Mouse (Mus musculus) myocyte (in vitro differentiated cells): ENCODE data around the gene Camk2n2. TPM values are rescaled to one million over a fixed set of nuclear protein-coding genes. Genes with fewer than 3 reads are reported as not detected.
"Not testable (repeated sequence)": the region's sequence is repeated elsewhere in the genome, so short reads cannot be mapped to it uniquely, and the experiment has no call there.

Experiments
- H3K27me3 ChIP-seq: one replicate; pipeline ENCODE4 v1.6.1; 2011; ENCODE audit not compliant: control insufficient read depth, insufficient read depth, insufficient read length
- H3K36me3 ChIP-seq: one replicate; pipeline ENCODE4 v1.6.1; 2011; ENCODE audit not compliant: control insufficient read depth, insufficient read depth
- H3K4me2 ChIP-seq: one replicate; pipeline ENCODE4 v1.6.1; 2011; ENCODE audit warnings: low read depth, control low read depth
- H3K4me3 ChIP-seq: one replicate; pipeline ENCODE4 v1.5.1; 2011; ENCODE audit warnings: mild to moderate bottlenecking, control low read depth, moderate library complexity
- H3K79me2 ChIP-seq: one replicate; pipeline ENCODE4 v1.6.1; 2011; ENCODE audit not compliant: control insufficient read depth, insufficient read depth
- H3ac ChIP-seq: one replicate; pipeline ENCODE4 v1.6.1; 2011; ENCODE audit not compliant: control insufficient read depth, insufficient read length
- CEBPB ChIP-seq: IDR thresholded peaks from 2 replicates; pipeline ENCODE4 v1.6.1; 2011; ENCODE audit warnings: mild to moderate bottlenecking, moderate library complexity; ENCODE audit not compliant: poor library complexity, insufficient read depth, severe bottlenecking
- E2F4 ChIP-seq: IDR thresholded peaks from one replicate; pipeline ENCODE4 v1.6.1; 2011; ENCODE audit warnings: mild to moderate bottlenecking, control low read depth, moderate library complexity; ENCODE audit not compliant: insufficient read depth
- MAX ChIP-seq: IDR thresholded peaks from one replicate; pipeline ENCODE4 v1.6.1; 2011; ENCODE audit warnings: low read depth, mild to moderate bottlenecking, control low read depth
- MYOD1 ChIP-seq, 3 experiments: IDR thresholded peaks; one replicate each; pipeline ENCODE4 v1.6.1; 2011; ENCODE audit warnings: control low read depth in 2 of 3, low read depth in 2 of 3, mild to moderate bottlenecking in 2 of 3, moderate library complexity in 1 of 3; ENCODE audit not compliant: insufficient read length in 2 of 3, control insufficient read depth in 1 of 3
- MYOG ChIP-seq, 3 experiments: IDR thresholded peaks; one replicate each; pipeline ENCODE4 v1.6.1; 2011; ENCODE audit warnings: control low read depth in 2 of 3, low read depth in 2 of 3, mild to moderate bottlenecking in 2 of 3; ENCODE audit not compliant: insufficient read length in 2 of 3, control insufficient read depth in 1 of 3, insufficient read depth in 1 of 3
- POLR2A ChIP-seq: IDR thresholded peaks from one replicate; pipeline ENCODE4 v1.6.1; 2011; ENCODE audit warnings: low read depth, mild to moderate bottlenecking, control low read depth, moderate library complexity; ENCODE audit not compliant: insufficient read length
- POLR2AphosphoS2 ChIP-seq: IDR thresholded peaks from one replicate; pipeline ENCODE4 v1.6.1; 2011; ENCODE audit warnings: low read depth, control low read depth; ENCODE audit not compliant: insufficient read length
- REST ChIP-seq: IDR thresholded peaks from one replicate; pipeline ENCODE4 v1.6.1; 2011; ENCODE audit warnings: mild to moderate bottlenecking, control low read depth, moderate library complexity; ENCODE audit not compliant: insufficient read depth, insufficient read length
- SRF ChIP-seq: IDR thresholded peaks from one replicate; pipeline ENCODE4 v1.6.1; 2011; ENCODE audit warnings: low read depth; ENCODE audit not compliant: control insufficient read depth, insufficient read length
- TCF12 ChIP-seq: IDR thresholded peaks from one replicate; pipeline ENCODE4 v1.6.1; 2011; ENCODE audit warnings: mild to moderate bottlenecking, control low read depth; ENCODE audit not compliant: poor library complexity, insufficient read depth, severe bottlenecking
- TCF3 ChIP-seq: IDR thresholded peaks from one replicate; pipeline ENCODE4 v1.6.1; 2011; ENCODE audit warnings: low read depth, control low read depth; ENCODE audit not compliant: insufficient read length
- USF1 ChIP-seq: IDR thresholded peaks from one replicate; pipeline ENCODE4 v1.6.1; 2011; ENCODE audit warnings: low read depth, mild to moderate bottlenecking, control low read depth, moderate library complexity
- polyA plus RNA-seq: library from polyadenylated mRNA; unstranded; fragments of >200 nt; fragmentation: generic; extraction: Trizol; gene quantifications from one replicate; pipeline ENCODE4 v1.2.1, GENCODE M21; 2012; ENCODE audit warnings: missing spikeins

Gene Camk2n2
- 9.4 TPM for polyA plus RNA-seq

GRCm38 (mm10) chr16:20621191-20621990, at the start of gene Camk2n2:
Gene Camk2n2, minus strand, starts transcription at chr16:20621287.
- peak within 1 kb of the TSS; percentile 99 for H3K4me2 ChIP-seq
- peak within 1 kb of the TSS; percentile 43 for H3K4me3 ChIP-seq
- no peaks in the 10 kb centered on the region for H3K36me3 ChIP-seq
- H3ac ChIP-seq, result peak within 1 kb of the TSS; percentile 66
- H3K27me3 ChIP-seq, result no peaks in the 10 kb centered on the region
- TF ChIP-seq TCF3 (no peak), POLR2A (peak; percentile 24)
- H3K79me2 ChIP-seq, result no peaks in the 10 kb centered on the region

DNA sequence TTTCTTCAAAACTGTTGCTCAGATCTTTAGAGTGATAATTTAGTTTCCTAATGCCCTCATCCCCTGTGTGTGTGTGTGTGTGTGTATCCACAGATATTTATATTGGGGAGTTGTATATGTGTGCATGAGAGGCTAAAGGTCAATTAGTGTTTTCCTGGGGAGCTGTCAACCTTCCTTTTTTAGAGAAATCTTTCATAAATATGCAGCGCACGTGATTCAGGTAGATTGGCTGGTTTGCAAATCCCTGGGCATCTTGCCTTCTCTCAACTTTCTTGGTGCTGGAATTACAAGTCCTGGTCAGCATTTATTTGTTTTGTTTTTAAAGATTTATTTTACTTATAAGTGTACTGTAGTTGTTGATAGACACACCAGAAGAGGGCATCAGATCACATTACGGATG, 49.2 kb upstream of the Camk2n2 start:
- Histone ChIP-seq H3K36me3 (no peaks in the 10 kb centered on the region), H3K79me2 (peaks cover 23% of the 10 kb centered on the region), H3ac (no peak overlapping the region), H3K4me3 (no peak overlapping the region), H3K27me3 (no peaks in the 10 kb centered on the region), H3K4me2 (no peak overlapping the region)
- TF ChIP-seq MYOG (IDR thresholded peaks at IDR 0.05; ENCODE audit: control insufficient read depth in 1 of 3, insufficient read depth in 1 of 3, insufficient read length in 2 of 3, low read depth in 2 of 3) (no peak), USF1 (no peak)

DNA sequence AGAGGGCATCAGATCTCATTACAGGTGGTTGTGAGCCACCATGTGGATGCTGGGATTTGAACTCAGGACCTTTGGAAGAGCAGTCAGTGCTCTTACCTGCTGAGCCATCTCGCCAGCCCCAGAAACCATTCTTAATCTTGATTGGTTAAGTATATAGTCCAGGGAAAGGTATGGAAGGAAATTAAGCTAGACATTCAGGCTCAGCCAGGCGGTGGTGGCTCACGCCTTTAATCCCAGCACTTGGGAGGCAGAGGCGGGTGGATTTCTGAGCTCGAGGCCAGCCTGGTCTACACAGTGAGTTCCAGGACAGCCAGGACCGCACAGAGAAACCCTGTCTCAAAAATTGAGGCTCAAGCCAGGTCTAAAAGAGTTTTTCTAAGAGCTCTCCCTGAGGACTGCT, 46.9 kb upstream of the Camk2n2 start, which contains the start of gene Eif4g1:
Gene Eif4g1 (plus strand): TSS at position 301 of the 400 bp plus-strand sequence.
- H3K79me2 ChIP-seq, H3K27me3 ChIP-seq, H3K4me2 ChIP-seq, H3ac ChIP-seq, H3K36me3 ChIP-seq, H3K4me3 ChIP-seq: not testable (repeated sequence)

DNA sequence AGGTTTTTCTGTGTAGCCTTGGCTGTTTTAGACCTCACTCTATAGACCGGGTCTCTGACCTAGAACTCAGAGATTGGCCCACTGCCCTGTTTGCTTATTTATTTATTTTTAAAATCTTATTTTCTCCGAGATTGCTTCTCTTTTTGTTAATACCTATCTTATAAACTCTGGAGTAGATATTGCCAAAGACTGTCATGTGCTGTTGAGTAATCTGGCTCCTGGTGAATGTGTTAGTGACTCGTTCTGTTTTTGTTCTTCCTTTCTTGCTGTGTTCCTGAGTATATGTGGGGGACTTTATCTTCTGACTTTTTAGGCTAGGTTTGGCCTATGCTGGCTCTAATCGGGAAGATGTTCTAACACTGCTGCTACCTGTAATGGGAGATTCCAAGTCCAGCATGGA, 36.6 kb upstream of the Camk2n2 start:
- no peak for TF ChIP-seq MYOG (IDR thresholded peaks at IDR 0.05; ENCODE audit: control insufficient read depth in 1 of 3, insufficient read depth in 1 of 3, insufficient read length in 2 of 3, low read depth in 2 of 3)
- TF ChIP-seq USF1, result no peak
- no peak for TF ChIP-seq MAX
- no peak for TF ChIP-seq SRF
- TF ChIP-seq CEBPB, result no peak
- H3K4me3 ChIP-seq, result no peak overlapping the region
- H3ac ChIP-seq, result no peak overlapping the region
- peaks cover 65% of the 10 kb centered on the region for H3K36me3 ChIP-seq
- H3K4me2 ChIP-seq, result no peak overlapping the region
- H3K27me3 ChIP-seq, result no peaks in the 10 kb centered on the region
- peaks cover 12% of the 10 kb centered on the region for H3K79me2 ChIP-seq

GRCm38 (mm10) chr16:20653315-20653714, 32.2 kb upstream of the Camk2n2 start:
- peak overlapping the region; percentile 98 for H3K4me3 ChIP-seq
- peaks cover 28% of the 10 kb centered on the region for H3K36me3 ChIP-seq
- peak overlapping the region; percentile 91 for H3K4me2 ChIP-seq
- no peaks in the 10 kb centered on the region for H3K27me3 ChIP-seq
- peaks cover 25% of the 10 kb centered on the region for H3K79me2 ChIP-seq
- TF ChIP-seq SRF, result no peak
- no peak for TF ChIP-seq USF1
- no peak for TF ChIP-seq POLR2A
- TF ChIP-seq TCF3, result no peak
- TF ChIP-seq MAX, result no peak
- TF ChIP-seq MYOG (IDR thresholded peaks at IDR 0.05; ENCODE audit: control insufficient read depth in 1 of 3, insufficient read depth in 1 of 3, insufficient read length in 2 of 3, low read depth in 2 of 3), result no peak
- no peak overlapping the region for H3ac ChIP-seq

- TF ChIP-seq REST, result no peak
- no peak for TF ChIP-seq USF1
- no peak for TF ChIP-seq MYOD1 (IDR thresholded peaks at IDR 0.05; ENCODE audit: control insufficient read depth in 1 of 3, insufficient read length in 2 of 3, low read depth in 2 of 3)
- no peak for TF ChIP-seq MAX
- no peak for TF ChIP-seq POLR2AphosphoS2
- TF ChIP-seq MYOG (IDR thresholded peaks at IDR 0.05; ENCODE audit: control insufficient read depth in 1 of 3, insufficient read depth in 1 of 3, insufficient read length in 2 of 3, low read depth in 2 of 3), result no peak
- TF ChIP-seq SRF, result no peak
- no peak for TF ChIP-seq POLR2A
- TF ChIP-seq CEBPB, result no peak
- no peak for TF ChIP-seq TCF3
- TF ChIP-seq E2F4, result no peak
- no peak for TF ChIP-seq TCF12
- Histone ChIP-seq H3ac (peak overlapping the region; percentile 22), H3K79me2 (peaks cover 25% of the 10 kb centered on the region), H3K27me3 (no peaks in the 10 kb centered on the region), H3K4me3 (peak overlapping the region; percentile 98), H3K4me2 (peak overlapping the region; percentile 91), H3K36me3 (peaks cover 17% of the 10 kb centered on the region)
Observed at GRCm38 (mm10) chr16:20651947-20652310, 30.8 kb upstream of the Camk2n2 start.
